Mouse (Mus musculus): ENCODE results near the gene Nox3.

Gene Nox3

DNA sequence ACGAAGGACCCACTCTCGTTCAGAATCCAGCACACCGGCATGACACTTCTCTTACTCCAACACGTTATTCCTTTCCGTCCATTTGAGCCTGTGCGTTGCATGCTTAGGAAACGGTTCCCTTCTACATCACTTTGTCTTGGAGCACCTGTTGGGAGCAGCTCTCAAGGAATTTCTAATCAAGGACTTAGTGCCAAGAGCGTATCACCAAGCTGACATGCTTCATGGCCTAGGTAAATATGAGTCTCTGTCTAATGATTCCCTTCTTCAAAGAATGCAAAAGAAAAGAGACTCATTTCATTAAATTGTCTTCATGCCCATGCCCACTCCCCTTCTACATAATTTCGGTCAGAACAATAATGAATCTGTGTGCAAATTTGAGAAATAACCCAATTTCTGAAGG is at the start of gene Nox3:
Gene Nox3 (minus strand): TSS at position 101 of the 400 bp plus-strand sequence.
- no peak for DNase-seq (ENCODE audit: low read depth)

DNA sequence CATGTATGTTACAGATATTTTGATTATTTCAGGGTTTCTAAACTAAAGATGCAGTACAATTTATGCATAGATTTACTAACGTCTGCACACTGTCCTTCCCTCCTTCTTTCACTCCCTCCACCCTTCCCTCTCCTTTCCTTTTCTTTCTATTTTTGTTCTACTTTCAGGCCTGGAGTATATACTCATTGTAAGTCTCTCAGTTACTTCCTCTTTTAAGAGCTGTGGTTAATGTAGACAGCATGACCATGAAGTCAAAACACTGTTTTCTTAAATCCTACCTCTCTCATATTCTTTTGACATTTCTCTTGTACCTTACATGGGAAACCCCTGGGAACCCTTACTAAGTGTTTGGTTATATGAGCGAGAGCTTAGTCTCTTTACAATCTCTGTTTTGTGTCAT is 48.3 kb upstream of the Nox3 start:
- no peak for DNase-seq (ENCODE audit: low read depth)

DNA sequence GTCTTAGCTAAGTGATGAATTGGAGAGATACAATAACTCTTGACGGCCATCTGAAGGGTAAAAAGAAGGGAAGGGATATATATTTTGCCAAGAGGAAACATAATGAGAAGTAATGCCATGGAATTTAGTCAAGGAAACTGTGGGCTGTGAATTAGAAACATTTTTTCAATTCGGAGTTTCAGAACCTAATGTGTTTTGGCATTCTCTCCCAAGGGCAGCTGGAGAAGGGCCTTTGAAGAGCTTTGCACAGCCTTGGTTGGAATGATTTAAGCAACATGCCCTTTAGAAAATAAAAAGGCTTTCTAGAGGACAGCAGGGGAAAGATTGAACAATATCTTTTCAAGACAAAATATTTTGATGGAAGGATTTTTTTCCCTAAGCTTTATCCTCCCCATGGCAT is 40.9 kb upstream of the Nox3 start:
- DNase-seq (ENCODE audit: low read depth), result no peak

DNA sequence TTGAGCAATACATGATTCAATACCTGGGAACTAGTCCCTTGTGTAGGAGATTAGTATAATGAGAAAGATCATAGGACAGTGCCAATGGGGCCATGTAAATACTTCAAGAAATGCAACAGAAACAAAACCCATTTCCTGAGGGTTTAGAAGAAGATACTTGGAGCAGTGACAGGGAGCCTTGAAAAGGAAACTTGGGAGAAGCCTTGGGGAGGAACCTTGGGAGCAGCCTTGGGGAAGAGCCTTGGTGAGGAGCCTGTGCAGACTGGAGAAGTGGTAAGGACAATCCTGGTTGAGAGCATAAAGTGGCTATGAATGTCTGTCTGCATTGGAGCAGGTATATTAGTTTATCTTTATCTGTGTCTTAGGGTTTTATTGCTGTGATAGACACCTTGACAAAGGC is 38.2 kb upstream of the Nox3 start:
- DNase-seq (ENCODE audit: low read depth), result no peak

DNA sequence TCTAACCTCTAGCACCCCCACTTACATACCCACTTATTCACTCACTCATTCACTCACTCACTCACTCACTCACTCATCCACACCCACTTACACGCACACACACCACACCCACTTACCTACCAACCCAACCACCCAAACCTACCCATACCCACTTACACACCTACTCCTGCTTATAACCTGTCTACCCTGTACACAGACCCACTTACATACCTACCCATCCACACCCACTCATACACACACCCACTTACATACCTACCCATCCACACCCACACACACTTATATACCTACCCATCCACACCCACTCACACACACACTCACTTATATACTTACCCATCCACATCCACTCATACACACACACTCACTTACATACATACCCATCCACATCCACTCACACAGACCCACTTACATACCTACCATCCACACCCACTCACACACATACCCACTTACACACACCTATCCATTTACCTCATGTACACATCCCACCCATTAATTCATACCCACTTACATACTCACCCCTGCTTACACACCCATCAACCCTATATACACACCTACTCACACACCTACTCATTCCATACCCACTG is 9.4 kb upstream of the Nox3 start:
- no peak for DNase-seq (ENCODE audit: low read depth)

DNA sequence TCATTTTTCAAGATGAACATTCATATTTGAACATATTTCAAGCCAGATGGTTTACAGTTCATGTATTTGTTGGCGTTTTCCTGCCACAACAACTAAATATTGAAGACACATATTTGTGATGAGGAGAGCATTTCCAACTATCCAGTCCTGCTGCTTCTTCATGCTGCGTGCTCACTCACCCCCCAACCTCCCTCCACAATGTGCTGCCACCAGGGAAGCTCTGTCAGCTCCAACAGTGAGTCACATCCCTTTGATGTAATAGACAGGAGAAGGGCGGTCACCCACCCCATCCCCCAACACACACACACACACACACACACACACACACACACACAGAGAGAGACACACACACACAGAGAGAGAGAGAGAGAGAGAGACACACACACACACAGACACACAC is 6.3 kb upstream of the Nox3 start:
- DNase-seq (ENCODE audit: low read depth), result no peak

DNA sequence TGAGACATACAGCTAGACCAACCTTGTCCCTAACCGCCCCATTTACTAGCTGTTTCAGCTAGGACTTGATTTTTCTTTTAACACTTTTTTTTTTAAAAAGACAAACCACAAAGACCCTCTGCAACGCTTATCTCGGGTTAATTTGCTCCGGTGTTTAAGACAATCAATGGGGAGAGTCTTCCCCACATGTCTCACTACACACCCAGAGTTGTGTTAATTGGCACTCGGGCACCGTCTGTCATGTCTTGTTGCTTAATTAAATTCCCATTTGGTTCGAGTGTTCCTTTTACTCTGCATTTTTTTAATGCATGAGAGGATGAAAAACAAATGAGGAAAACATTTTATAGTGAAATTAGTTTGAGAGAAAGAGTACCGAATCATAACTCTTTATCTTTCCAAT is 3.2 kb downstream of the Nox3 start:
- no peak for DNase-seq (ENCODE audit: low read depth)

DNA sequence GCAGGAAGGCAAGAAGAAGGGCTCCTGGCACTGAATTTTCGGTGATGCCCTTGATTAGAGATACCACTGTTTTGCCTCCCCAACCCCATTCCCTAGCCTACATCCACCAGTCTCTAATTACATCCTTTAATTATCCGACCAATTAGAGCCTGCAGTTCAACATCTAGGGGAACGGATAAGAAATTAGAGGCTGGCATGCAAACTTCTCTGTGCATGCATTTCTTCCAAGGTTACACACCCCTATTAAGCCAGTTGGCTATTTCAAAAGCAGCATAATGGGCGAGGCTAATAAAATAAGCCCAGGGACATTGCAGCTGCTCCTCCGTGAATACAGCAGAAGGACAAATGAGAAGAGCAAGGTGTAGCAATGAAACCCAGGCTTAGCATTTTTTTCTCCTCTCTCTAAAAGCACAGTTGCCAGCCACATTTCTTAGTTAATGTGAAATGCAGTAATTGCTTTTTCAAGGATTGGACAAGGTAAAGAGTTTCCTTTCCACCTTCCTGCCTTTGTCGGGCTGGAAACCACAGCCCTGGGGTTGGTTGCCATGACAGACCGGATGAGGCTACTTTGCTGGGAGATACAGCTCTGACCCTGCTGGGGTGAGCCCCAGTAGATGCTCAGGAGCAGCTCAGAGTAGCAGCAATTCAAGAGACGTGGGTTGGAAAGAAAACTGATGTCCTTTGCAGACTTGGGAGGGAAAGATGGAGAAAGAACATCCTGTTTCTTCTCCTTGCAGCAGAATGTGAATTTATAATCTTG is 5.4 kb downstream of the Nox3 start:
- no peak for DNase-seq (ENCODE audit: low read depth)

DNA sequence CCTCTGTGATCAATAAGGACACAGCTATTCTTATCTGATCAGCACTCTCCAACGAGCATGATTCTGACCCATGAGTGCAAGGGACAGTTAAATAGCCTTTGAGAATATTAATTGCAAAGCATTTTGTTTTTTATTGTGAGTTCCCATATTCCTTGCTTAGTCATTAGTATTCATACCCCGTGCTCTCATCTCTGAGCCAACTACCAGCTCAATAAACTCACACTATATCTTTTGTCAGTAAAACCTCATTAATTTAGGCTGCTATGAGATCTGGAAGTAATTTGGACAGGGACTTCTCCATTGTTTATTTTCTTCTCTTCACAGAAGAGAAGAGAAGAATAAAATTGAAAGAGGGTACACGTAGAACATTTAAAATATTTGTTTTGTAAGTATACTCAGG is 12.4 kb downstream of the Nox3 start:
- DNase-seq (ENCODE audit: low read depth), result no peak

DNA sequence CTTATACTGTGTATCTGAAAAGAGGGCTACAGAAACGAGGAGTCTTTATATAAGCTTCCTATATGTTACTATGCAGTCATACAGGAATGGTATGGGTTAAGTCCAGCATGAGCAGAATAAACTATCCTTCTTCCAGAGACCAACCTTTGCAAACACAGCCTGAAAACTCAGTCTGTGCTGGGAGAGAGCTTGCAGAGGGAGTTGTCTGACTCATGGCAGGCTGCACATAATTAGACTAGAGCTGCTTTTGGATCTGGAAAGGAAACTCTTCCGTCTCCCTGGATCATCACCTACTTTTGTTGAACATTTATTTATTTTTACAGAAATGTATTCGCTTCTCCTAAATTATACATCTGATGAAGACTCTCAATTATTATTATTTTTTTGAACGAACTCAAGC is 26.8 kb downstream of the Nox3 start:
- no peak for DNase-seq (ENCODE audit: low read depth)

DNA sequence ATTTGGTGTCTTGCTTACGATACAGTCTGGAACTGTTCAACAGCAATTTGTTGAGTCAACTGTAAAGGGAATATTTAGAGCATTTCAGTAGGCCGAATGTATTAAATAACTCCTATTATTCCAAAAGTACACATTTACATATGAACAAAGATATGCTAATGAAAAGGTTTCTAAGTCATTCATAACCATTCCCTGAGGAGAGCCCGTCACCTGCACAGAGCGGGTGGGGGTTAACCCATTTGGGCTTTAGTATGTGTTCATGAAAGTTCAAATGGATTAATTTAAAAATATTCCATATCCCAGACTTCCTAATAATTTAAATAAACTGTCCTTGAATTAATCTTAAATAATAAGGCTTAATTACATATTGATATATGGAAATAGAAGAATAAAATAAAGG is 28.8 kb downstream of the Nox3 start:
- DNase-seq (ENCODE audit: low read depth), result no peak

DNA sequence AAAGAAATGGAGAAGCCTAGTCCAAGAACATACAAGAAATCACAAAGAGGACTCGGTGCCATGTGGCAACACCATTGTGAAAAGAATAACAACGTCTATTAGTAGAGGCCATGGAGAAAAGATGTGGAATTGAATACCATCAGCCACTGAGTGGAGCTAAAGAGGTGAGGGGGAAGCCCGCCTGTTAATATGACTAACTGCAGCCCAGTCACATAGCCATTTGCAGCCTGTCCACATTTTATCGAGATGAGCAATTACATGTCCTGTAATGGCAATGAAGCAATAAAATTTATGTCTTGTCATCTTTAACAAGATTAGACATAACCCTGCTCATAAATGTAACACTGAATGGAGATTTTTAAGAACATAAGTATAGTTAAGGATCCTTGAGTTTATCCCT is 30.7 kb downstream of the Nox3 start:
- DNase-seq (ENCODE audit: low read depth), result no peak

DNA sequence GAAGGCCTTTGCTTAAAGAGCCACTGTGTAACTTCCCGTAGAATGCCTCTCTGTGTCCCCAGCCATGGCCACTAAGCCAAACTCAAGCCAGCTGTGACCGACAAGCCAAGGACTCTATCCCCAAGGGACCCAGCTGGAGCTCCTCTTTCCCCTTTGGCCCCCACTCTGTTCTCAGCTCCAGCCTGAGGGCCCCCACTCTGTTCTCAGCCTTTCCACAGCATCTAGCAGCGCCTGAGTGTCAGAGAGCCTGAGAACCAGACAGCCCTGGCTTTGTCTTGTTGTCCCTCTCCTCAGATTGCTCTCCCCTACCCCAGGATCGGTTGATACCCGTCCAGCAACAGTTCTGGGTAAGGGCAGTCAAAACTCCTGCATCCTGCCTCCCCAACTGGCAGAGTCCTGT is 36.6 kb downstream of the Nox3 start:
- DNase-seq (ENCODE audit: low read depth), result no peak

DNA sequence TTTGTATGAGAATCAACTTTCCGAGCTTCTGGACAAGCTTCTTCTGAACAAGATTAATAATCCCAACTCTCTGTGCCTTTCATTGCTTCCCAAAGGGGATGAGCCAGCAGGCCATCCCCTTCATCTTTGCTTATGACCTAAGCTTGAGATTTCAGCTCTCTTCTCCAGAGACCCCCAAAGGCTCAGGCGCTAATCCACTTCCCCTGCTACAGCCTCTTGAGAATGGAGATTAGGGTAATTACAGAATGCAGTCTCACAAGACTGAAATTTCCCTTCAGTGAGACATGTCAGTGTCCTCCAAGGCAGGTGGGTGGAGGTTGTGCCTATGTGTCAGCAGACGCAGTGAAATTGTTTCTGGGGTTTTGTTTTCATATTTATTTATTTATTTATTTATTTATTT is 45.7 kb downstream of the Nox3 start:
- no peak for DNase-seq (ENCODE audit: low read depth)

DNA sequence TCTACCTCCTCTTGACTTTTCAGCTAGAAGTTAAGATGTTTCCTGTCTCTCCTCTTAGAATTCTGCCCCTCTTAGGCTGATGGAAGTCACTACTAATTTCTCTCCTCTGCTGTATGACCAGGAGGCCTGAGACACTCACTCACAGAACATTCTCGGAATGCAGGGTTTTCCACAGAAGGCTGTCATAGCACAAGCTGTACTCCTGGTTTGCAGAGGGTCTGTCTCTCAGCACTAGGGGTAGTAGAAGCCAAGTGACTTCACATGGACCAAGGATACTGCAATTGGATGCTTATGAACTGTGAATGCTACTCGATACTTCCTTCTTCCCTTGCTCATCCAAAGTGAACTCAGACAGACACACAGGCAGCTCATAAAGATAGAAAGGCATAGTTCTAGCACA is 52.5 kb downstream of the Nox3 start:
- DNase-seq (ENCODE audit: low read depth), result no peak

DNA sequence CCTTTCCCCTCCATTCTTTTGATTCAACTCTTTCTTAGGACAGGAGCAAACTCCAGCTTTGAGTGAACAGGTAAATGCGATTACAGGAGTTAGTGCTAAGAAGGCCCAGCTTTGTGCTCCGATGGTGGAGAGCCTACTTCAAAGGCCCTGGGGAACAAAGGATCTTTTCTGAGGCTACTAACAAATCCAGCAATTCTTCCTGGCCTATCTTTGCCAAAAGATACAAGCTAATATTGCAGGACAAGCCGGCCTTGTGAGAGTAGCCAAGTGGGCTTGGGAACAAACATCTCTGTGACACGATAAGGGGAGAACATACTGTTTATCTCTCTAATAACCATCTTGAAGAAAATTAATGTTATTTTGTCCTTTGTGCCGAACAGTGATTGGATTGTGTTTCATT is 54.6 kb downstream of the Nox3 start:
- no peak for DNase-seq (ENCODE audit: low read depth)

DNA sequence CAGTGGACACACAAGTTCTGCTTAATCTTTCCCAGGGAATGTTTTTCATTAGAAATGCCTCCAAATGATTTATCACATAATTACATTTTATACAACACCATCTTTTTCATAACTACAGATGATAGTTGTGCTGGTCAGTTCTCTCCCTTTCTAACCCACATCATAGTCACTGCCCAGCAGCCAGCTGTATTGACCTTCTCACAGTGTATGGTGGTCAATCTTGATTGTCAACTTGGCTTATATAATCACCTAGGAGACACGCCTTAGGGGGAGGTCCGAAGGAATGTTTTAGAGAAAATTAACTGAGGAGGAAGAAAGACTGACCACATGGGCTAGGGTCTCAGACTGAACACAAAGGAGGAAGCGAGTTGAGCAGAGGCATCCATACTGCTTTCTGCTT is 57.3 kb downstream of the Nox3 start:
- DNase-seq (ENCODE audit: low read depth), result no peak

DNA sequence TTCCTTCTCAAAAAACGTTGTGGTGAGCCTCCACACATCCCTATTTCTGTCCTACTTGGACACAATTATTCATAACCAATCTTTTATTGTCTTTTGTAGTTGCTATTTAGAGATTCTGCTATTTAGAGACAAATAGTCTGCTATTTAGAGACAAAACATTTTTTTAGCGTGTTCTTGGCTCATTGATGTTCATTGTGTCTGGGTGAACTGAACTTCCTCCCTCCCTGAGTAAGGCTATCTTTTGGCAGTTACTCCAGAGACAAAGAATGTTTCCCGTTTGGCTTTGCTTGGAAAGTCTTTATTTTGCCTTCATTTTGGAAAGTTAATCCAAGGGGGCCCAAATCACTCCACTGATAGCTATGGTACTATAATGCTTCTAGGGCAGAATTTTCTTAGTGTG is 63.6 kb downstream of the Nox3 start:
- DNase-seq (ENCODE audit: low read depth), result no peak

DNA sequence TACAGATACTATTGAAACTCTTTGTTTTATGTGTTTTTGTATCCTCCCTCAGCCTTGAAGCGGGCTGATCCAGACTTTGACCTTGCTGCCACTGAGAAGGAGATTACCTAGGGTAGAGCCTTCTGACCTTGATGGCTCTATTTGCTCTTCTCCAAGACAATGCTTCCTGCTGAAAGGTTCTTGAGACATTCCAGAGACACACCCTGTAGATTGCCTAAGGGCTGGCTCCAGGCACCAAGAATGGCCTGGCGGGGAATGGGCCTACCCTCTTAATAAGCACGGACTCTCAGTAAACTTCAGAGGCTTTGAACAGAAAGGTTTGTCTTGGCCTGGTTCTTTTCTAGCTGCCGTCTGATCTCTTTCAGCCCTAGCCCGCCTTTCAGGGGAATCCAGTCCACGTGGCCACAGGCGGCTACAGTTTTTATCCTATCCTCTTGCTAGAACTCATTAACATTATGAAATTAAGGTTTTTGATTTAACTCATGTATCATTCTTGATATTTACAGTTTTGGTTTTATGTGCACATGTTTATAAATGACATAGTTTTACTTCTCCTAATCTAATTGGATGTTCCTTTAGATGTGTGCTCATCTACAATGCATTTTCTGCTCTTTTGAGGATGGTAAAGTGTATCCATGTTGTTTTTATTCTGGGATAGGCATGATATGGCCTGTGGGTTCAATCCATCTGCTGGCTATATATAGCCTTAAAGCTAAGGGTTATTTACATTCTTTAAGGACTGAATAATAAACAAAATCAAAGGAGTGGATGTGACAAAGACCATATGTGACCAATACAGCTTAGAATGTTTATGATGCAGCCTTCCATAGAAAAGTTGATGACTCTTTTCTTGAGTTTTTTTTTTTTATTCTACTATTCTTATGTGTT is 79.5 kb downstream of the Nox3 start:
- DNase-seq (ENCODE audit: low read depth), result no peak

DNA sequence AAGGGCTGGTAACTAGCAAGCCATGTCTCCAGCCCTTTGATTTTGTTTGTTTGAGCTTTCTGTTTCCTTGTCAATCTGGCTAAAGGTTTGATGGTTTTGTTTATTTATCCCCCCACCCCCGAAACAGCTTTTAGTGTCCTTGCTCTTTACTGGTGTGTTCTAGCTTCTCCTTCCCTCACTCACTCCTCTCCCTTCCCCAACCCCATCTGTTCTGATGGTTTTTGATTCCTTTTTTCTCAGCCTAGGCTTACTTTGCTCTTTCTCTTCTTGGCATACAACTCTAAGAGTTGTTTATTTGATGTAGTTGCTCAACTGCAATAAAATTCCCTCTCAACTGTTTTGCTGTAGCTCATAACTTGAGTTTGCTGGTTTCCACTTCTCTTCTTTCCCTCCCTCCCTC is 80.5 kb downstream of the Nox3 start:
- no peak for DNase-seq (ENCODE audit: low read depth)

DNA sequence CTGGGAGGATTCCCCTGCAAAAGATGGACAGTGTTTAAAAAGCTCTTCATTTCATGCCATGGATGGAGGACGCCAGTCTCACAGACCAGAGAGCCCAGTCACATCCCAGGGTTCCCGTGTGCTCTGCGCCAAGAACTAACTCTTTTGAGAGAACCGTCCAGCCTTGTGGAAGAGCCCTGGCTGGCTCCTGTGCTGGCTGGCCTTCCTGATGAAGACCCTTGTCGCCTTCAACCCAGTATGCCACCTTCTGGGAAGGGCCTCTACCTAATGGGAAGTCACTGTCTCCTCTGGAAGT is 84.3 kb downstream of the Nox3 start:
- no peak for DNase-seq (ENCODE audit: low read depth)

DNA sequence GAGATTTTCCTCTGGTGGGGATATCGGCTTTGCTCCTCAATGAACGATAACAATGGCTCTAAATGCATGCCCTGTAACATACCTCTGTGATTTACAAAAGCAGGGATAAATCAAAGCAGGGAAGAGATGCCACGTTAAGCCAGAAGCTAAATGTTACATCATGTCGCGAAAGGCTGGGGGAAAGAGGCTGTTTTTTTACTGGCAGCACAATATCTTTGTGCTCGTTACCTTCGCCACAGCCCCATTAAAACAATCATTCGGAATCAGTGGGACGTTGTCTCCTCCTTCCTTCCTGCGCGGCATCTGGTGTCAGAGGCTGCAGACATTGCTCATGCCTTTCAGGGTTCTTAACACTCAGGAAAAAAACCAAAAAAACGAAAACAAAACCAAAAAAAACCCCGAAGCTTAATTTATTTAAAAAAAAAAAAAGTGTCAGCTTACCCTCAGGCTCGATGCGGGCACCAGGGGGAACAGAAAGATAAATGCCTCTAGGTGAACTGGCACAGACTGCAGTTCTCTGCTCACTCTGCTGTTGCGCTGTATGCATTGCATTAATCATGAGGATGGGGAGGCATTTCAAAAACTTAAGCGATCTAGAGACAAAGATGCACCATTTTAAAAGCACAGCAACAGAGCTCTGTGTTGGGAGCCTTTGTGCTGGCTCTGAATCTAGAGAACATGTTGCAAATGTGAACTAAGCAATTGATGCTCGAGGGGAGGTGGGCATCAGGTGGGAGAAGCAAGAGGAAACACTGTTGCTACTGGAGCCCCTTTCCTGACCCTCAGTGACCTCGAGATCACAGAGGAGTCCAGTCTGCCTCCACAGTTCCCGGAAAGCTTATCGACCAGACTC is 84.9 kb downstream of the Nox3 start:
- DNase-seq (ENCODE audit: low read depth), result no peak

Measured in naive thymus-derived CD4-positive, alpha-beta T cell, adult 2 months (primary cell).